Mouse (Mus musculus) hindbrain, embryonic 16.5 days (tissue): ENCODE measurements around the gene Bcas2. TPM values are rescaled to one million over a fixed set of nuclear protein-coding genes. Genes with fewer than 3 reads are reported as not detected.

Experiments
- ATAC-seq: fragments of 200-750 bp; cut with Nextera tagmentation; 2 replicates; pipeline ENCODE4 v1.8.0; 2017; ENCODE audit warnings: moderate TSS enrichment, moderate library complexity
- H3K27ac ChIP-seq: fragments of 300-500 bp; sonication (generic); 2 replicates; pipeline ENCODE4 v1.5.1; 2014; ENCODE audit warnings: low read depth, mild to moderate bottlenecking, control low read depth, low read length, moderate library complexity
- H3K27me3 ChIP-seq: fragments of 300-500 bp; sonication (generic); replicated peaks from 2 replicates; pipeline ENCODE4 v1.6.1; 2014; ENCODE audit warnings: low read length; ENCODE audit not compliant: control insufficient read depth, insufficient read depth
- H3K36me3 ChIP-seq: fragments of 300-500 bp; sonication (generic); 2 replicates; pipeline ENCODE4 v1.6.1; 2014; ENCODE audit warnings: mild to moderate bottlenecking, low read length, moderate library complexity, mixed read lengths; ENCODE audit not compliant: control insufficient read depth, insufficient read depth
- H3K4me1 ChIP-seq: fragments of 300-500 bp; sonication (generic); 2 replicates; pipeline ENCODE4 v1.6.1; 2014; ENCODE audit warnings: low read depth, low read length; ENCODE audit not compliant: control insufficient read depth, insufficient read depth
- H3K4me2 ChIP-seq: fragments of 300-500 bp; sonication (generic); 2 replicates; pipeline ENCODE4 v1.6.1; 2014; ENCODE audit warnings: mild to moderate bottlenecking, low read length, control low read depth, moderate library complexity
- H3K4me3 ChIP-seq: fragments of 300-500 bp; sonication (generic); 2 replicates; pipeline ENCODE4 v1.5.1; 2014; ENCODE audit warnings: mild to moderate bottlenecking, low read length, control low read depth, moderate library complexity
- H3K9ac ChIP-seq: fragments of 300-500 bp; sonication (generic); 2 replicates; pipeline ENCODE4 v1.6.1; 2014; ENCODE audit warnings: low read depth, mild to moderate bottlenecking, control low read depth, low read length, moderate library complexity
- H3K9me3 ChIP-seq: fragments of 300-500 bp; sonication (generic); 2 replicates; pipeline ENCODE4 v1.6.1; 2014; ENCODE audit warnings: mild to moderate bottlenecking, low read length, moderate library complexity; ENCODE audit not compliant: control insufficient read depth
- WGBS: fragments of 180-500 bp; shearing (Covaris S2); extraction: QIAGEN DNeasy Blood & Tissue Kit; methylation state at CpG from one replicate; pipeline ENCODE4 v1.1.7; 2014; 5-methylcytosine and 5-hydroxymethylcytosine counted together
- polyA plus RNA-seq: library from polyadenylated mRNA; unstranded; fragments of >200 nt; fragmentation: Nextera tagmentation; extraction: Ambion mirVana; gene quantifications from 2 replicates; pipeline ENCODE4 v1.2.1, GENCODE M21; 2015

Gene Bcas2
- polyA plus RNA-seq, 1 experiment from 2014 or later = 203 TPM

GRCm38 (mm10) chr3:103224231-103224765, 52.8 kb downstream of the Bcas2 start:
- Histone ChIP-seq H3K4me2 (no peak overlapping the region), H3K9me3 (peaks cover 3% of the 10 kb centered on the region; the same call in 1 of the 2 replicates), H3K36me3 (no peaks in the 10 kb centered on the region), H3K4me1 (no peaks in the 10 kb centered on the region), H3K9ac (no peak overlapping the region), H3K4me3 (no peak overlapping the region), H3K27ac (no peak overlapping the region), H3K27me3 (no peaks in the 10 kb centered on the region)
- WGBS = 84% methylated on average over 12 of the region's 12 CpGs
- ATAC-seq = no peak

DNA sequence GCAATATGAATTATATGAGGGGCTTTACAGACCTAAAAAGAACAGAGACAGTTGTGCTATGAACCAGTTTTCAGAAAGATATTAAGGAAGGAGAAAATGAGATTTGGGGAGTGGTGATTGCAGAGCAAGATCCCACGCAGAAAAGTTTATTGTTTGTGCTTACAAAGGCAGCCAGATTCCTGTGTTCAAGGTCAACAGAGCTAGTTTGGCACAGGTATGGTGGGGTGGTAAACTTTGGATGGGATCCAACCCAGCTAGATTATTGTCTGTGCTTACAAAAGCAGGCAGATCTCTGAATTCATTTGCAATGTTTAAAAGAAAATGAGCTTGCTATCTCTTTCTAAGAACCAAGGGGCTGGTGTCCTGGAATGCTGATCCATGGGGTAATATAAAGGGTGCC, 56.3 kb downstream of the Bcas2 start:
- Histone ChIP-seq H3K36me3 (no peaks in the 10 kb centered on the region), H3K4me3 (no peak overlapping the region), H3K27me3 (no peaks in the 10 kb centered on the region), H3K4me1 (no peaks in the 10 kb centered on the region), H3K4me2 (no peak overlapping the region), H3K9ac (no peak overlapping the region), H3K27ac (no peak overlapping the region), H3K9me3 (peaks cover 3% of the 10 kb centered on the region; the same call in 1 of the 2 replicates)
- no peak for ATAC-seq
- WGBS = 100% methylated on average over 1 of the region's 1 CpGs

Other genes with a start within 250 kb of the Bcas2 start
- gene Sycp1, start 235.6 kb upstream of the Bcas2 start, polyA plus RNA-seq = not detected in 2 replicates
- 0.09 TPM in 1 of 2 replicates, not detected in the other for gene Nr1h5, start 207.5 kb upstream of the Bcas2 start, polyA plus RNA-seq
- 58.0 and 60.8 TPM in 2 replicates for gene Sike1, start 175.9 kb upstream of the Bcas2 start, polyA plus RNA-seq
- 312 and 328 TPM in 2 replicates for gene Csde1, start 151.2 kb upstream of the Bcas2 start, polyA plus RNA-seq
- gene Nras, start 113.4 kb upstream of the Bcas2 start, polyA plus RNA-seq = 78.9 and 97.5 TPM in 2 replicates
- 1.2 TPM in 1 of 2 replicates, not detected in the other for gene Ampd1, start 97.6 kb upstream of the Bcas2 start, polyA plus RNA-seq
- gene Dennd2c, start 69.1 kb upstream of the Bcas2 start, polyA plus RNA-seq = 1.0 and 1.5 TPM in 2 replicates
- 19.4 and 21.7 TPM in 2 replicates for gene Trim33, start 107.6 kb downstream of the Bcas2 start, polyA plus RNA-seq